Mouse (Mus musculus) CH12.LX (cell line): ENCODE measurements around the gene Gm39566. TPM values are rescaled to one million over a fixed set of nuclear protein-coding genes. Genes with fewer than 3 reads are reported as not detected.

Experiments
- DNase-seq: peaks from one replicate; pipeline ENCODE4 v3.0.0-alpha.2; 2013; ENCODE audit errors: extremely low read depth
- H3K27ac ChIP-seq: 2 replicates; pipeline ENCODE4 v1.5.1; 2012; ENCODE audit warnings: low read depth, mild to moderate bottlenecking, control low read depth, moderate library complexity; ENCODE audit not compliant: insufficient read depth
- H3K27me3 ChIP-seq: replicated peaks from 2 replicates; pipeline ENCODE3; 2012; ENCODE audit warnings: inconsistent platforms
- H3K36me3 ChIP-seq, 2 experiments: replicated peaks in 1 of 2; 2 replicates each; pipeline versions ENCODE3 to v1.6.1; 2012; ENCODE audit warnings: inconsistent platforms in 1 of 2, low read length in 1 of 2, mild to moderate bottlenecking in 1 of 2, mixed read lengths in 1 of 2, moderate library complexity in 1 of 2; ENCODE audit not compliant: control insufficient read depth in 1 of 2, insufficient read depth in 1 of 2
- H3K4me1 ChIP-seq, 2 experiments: 2 replicates each; pipeline ENCODE4 v1.6.1; 2012; ENCODE audit warnings: inconsistent platforms in 1 of 2, moderate library complexity in 1 of 2; ENCODE audit not compliant: insufficient read depth in 2 of 2, control insufficient read depth in 1 of 2
- H3K4me2 ChIP-seq: 2 replicates; pipeline ENCODE4 v1.6.1; 2012; ENCODE audit warnings: low read depth, mild to moderate bottlenecking, control low read depth; ENCODE audit not compliant: poor library complexity, insufficient read depth, severe bottlenecking
- H3K4me3 ChIP-seq, 3 experiments: fragments of 150-350 bp in 1 of 3; sonication (generic) in 1 of 3; replicated peaks in 1 of 3; 2 replicates each; pipeline versions ENCODE3 to v1.5.1; 2011 to 2012; ENCODE audit warnings: low read depth in 2 of 3, low read length in 2 of 3, mild to moderate bottlenecking in 2 of 3, moderate library complexity in 2 of 3, control low read depth in 1 of 3, improper control_type of control experiment in 1 of 3, inconsistent platforms in 1 of 3, mixed read lengths in 1 of 3; ENCODE audit not compliant: poor library complexity in 1 of 3
- H3K79me2 ChIP-seq: replicated peaks from 2 replicates; pipeline ENCODE4 v1.6.1; 2012; ENCODE audit warnings: mild to moderate bottlenecking, moderate library complexity; ENCODE audit not compliant: control insufficient read depth, poor library complexity, insufficient read depth, severe bottlenecking; ENCODE audit errors: extremely low read depth
- H3K9ac ChIP-seq: 2 replicates; pipeline ENCODE4 v1.6.1; 2012; ENCODE audit warnings: low read depth, mild to moderate bottlenecking, control low read depth, moderate library complexity; ENCODE audit not compliant: insufficient read depth
- H3K9me3 ChIP-seq: replicated peaks from 2 replicates; pipeline ENCODE3; 2012; ENCODE audit warnings: low read length, inconsistent platforms, mixed read lengths
- BHLHE40 ChIP-seq: IDR thresholded peaks from 2 replicates; pipeline ENCODE4 v1.6.1; 2011; ENCODE audit warnings: mild to moderate bottlenecking, low read depth, low read length, improper control_type of control experiment
- CHD1 ChIP-seq: IDR thresholded peaks from 2 replicates; pipeline ENCODE4 v1.6.1; 2012; ENCODE audit warnings: low read depth, low read length, improper control_type of control experiment, inconsistent platforms
- CTCF ChIP-seq, 2 experiments: IDR thresholded peaks in 1 of 2; conservative IDR thresholded peaks in 1 of 2; 2 replicates each; pipeline ENCODE4 v1.5.1; 2011 to 2012; ENCODE audit warnings: low read depth in 2 of 2, low read length in 2 of 2, improper control_type of control experiment in 1 of 2, inconsistent platforms in 1 of 2, mild to moderate bottlenecking in 1 of 2, moderate library complexity in 1 of 2
- ETS1 ChIP-seq: conservative IDR thresholded peaks from 2 replicates; pipeline ENCODE4 v1.6.1; 2012; ENCODE audit warnings: low read depth, mild to moderate bottlenecking, inconsistent platforms, low read length, improper control_type of control experiment, moderate library complexity
- GABPA ChIP-seq: IDR thresholded peaks from 2 replicates; pipeline ENCODE4 v1.6.1; 2012; ENCODE audit warnings: low read depth, low read length, improper control_type of control experiment, inconsistent platforms; ENCODE audit not compliant: insufficient replicate concordance
- HCFC1 ChIP-seq: IDR thresholded peaks from 2 replicates; pipeline ENCODE4 v1.6.1; 2012; ENCODE audit warnings: low read depth, mild to moderate bottlenecking, inconsistent platforms, low read length, improper control_type of control experiment
- IRF4 ChIP-seq: IDR thresholded peaks from 2 replicates; pipeline ENCODE4 v1.6.1; 2014; ENCODE audit warnings: low read depth, mild to moderate bottlenecking, inconsistent platforms, low read length, improper control_type of control experiment
- MEF2A ChIP-seq: IDR thresholded peaks from 2 replicates; pipeline ENCODE4 v1.6.1; 2014; ENCODE audit warnings: low read depth, mild to moderate bottlenecking, inconsistent platforms, low read length, improper control_type of control experiment, borderline replicate concordance
- MXI1 ChIP-seq: IDR thresholded peaks from 2 replicates; pipeline ENCODE4 v1.6.1; 2011; ENCODE audit warnings: mild to moderate bottlenecking, low read depth, low read length, improper control_type of control experiment
- MYC ChIP-seq: IDR thresholded peaks from 2 replicates; pipeline ENCODE4 v1.6.1; 2011; ENCODE audit warnings: low read depth, mild to moderate bottlenecking, improper control_type of control experiment, low read length
- NRF1 ChIP-seq: IDR thresholded peaks from 2 replicates; pipeline ENCODE4 v1.6.1; 2014; ENCODE audit warnings: low read depth, mild to moderate bottlenecking, inconsistent platforms, low read length, improper control_type of control experiment, moderate library complexity
- SIN3A ChIP-seq: IDR thresholded peaks from 2 replicates; pipeline ENCODE4 v1.6.1; 2012; ENCODE audit warnings: low read length, improper control_type of control experiment, inconsistent platforms
- SMC3 ChIP-seq: IDR thresholded peaks from 2 replicates; pipeline ENCODE4 v1.6.1; 2011; ENCODE audit warnings: low read depth, low read length, improper control_type of control experiment
- TBP ChIP-seq: conservative IDR thresholded peaks from 2 replicates; pipeline ENCODE4 v1.6.1; 2011; ENCODE audit warnings: low read depth, low read length, improper control_type of control experiment
- TCF12 ChIP-seq: IDR thresholded peaks from 2 replicates; pipeline ENCODE4 v1.6.1; 2014; ENCODE audit warnings: low read depth, mild to moderate bottlenecking, inconsistent platforms, low read length, improper control_type of control experiment
- UBTF ChIP-seq: IDR thresholded peaks from 2 replicates; pipeline ENCODE4 v1.6.1; 2012; ENCODE audit warnings: low read depth, mild to moderate bottlenecking, inconsistent platforms, low read length, improper control_type of control experiment, moderate library complexity
- USF1 ChIP-seq: IDR thresholded peaks from 2 replicates; pipeline ENCODE4 v1.6.1; 2014; ENCODE audit warnings: low read depth, mild to moderate bottlenecking, inconsistent platforms, low read length, improper control_type of control experiment
- USF2 ChIP-seq: conservative IDR thresholded peaks from 2 replicates; pipeline ENCODE4 v1.6.1; 2011; ENCODE audit warnings: low read depth, low read length, improper control_type of control experiment
- ZC3H11A ChIP-seq: IDR thresholded peaks from 2 replicates; pipeline ENCODE4 v1.6.1; 2012; ENCODE audit warnings: low read depth, mild to moderate bottlenecking, inconsistent platforms, low read length, improper control_type of control experiment
- ZKSCAN1 ChIP-seq: IDR thresholded peaks from 2 replicates; pipeline ENCODE4 v1.6.1; 2012; ENCODE audit warnings: low read depth, inconsistent platforms, low read length, improper control_type of control experiment, borderline replicate concordance
- ZNF384 ChIP-seq: IDR thresholded peaks from 2 replicates; pipeline ENCODE4 v1.6.1; 2012; ENCODE audit warnings: low read depth, low read length, improper control_type of control experiment, inconsistent platforms
- dilution Hi-C: fragments of 300-500 bp; cut with MboI; formaldehyde crosslinking; loops from 2 replicates; pipeline ENCODE4 v1.14.3; 2020; ENCODE audit warnings: low sequenced_read_pairs; ENCODE audit not compliant: extremely low pct_unique_long_range_greater_than_20kb, extremely low pct_ligation_motif_present
- in situ Hi-C: fragments of 300-500 bp; cut with MboI; formaldehyde crosslinking; loops from 3 replicates; pipeline ENCODE4 v1.14.3; 2019; ENCODE audit warnings: low sequenced_read_pairs, low pct_ligation_motif_present, low pct_unique_long_range_greater_than_20kb, mixed read lengths
- polyA plus RNA-seq: library from polyadenylated mRNA; unstranded; fragments of >175 nt; gene quantifications from 2 replicates; pipeline ENCODE4 v1.2.1, GENCODE M21; 2012; ENCODE audit warnings: low read depth; ENCODE audit not compliant: insufficient read length
- total RNA-seq, 2 experiments: library from RNA; depleted of rRNA; stranded (reverse); fragments of 300-350 nt in 1 of 2; fragments of >200 nt in 1 of 2; gene quantifications; 2 replicates each; pipeline ENCODE4 v1.2.3; 2012 to 2014

Gm39566 gene
- total and polyA plus RNA-seq, 3 experiments, result not detected

DNA sequence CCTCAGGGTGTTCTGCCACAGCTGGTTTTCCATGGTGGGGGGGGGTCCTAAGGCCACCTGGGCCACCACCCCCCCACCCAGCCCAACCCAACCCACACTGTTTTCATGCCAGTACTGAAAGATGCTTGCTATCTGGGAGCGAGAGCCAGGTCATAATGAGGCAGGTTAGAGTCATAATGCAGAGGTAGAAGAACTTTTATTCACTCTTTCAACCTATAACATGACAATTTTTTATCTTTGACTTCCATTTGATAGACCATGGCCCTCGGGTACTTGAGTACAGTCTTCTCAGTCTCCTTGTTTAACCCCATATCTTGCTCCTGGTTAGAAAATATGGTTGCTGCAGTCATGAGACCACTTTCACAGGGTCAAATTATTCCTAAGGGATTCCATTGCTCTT is 3.3 kb upstream of the Gm39566 start, which contains the start of gene Spem2:
Gene Spem2 (minus strand): TSS at position 101 of the 400 bp plus-strand sequence.
- Histone ChIP-seq H3K4me2 (no peak within 1 kb of the TSS), H3K79me2 (no peaks in the 10 kb centered on the region), H3K9me3 (no peaks in the 10 kb centered on the region), H3K9ac (no peak within 1 kb of the TSS), H3K27me3 (peaks cover 68% of the 10 kb centered on the region), H3K27ac (no peak within 1 kb of the TSS), H3K4me3 (no peak within 1 kb of the TSS), H3K4me1 (no peaks in the 10 kb centered on the region), H3K36me3 (no peaks in the 10 kb centered on the region)
- no peak for DNase-seq
- in situ Hi-C loops (no loop called here), dilution Hi-C loops (no loop called here)
- TF ChIP-seq BHLHE40 (no peak), TCF12 (no peak), ZKSCAN1 (no peak)

DNA sequence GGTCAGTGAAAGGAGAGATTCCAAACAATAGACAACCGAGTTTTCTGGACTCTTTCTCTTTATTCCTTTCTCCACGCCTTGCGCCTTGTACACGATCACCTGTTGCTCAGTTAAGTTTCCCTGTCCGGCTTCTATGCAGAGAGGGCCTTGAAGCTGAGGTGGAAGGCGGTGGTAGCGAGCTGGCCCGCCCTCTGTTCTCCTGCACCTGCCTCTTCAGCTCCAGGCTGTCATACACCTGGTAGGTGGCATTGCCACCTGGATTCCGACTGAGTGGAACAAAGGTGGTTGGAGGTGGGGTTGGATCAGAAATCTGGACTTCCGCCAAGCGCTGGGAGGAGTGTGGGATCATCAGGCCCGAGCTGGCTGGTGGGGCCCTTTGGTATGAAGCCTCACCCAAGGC is 1.4 kb upstream of the Gm39566 start:
- DNase-seq, result no peak
- TF ChIP-seq TBP (no peak), MEF2A (no peak), ETS1 (no peak), MYC (no peak), NRF1 (no peak), USF1 (no peak), USF2 (no peak), HCFC1 (no peak), IRF4 (no peak), MXI1 (no peak), BHLHE40 (no peak), TCF12 (no peak), CTCF (conservative IDR thresholded peaks at IDR 0.05 in 1 of 2, IDR thresholded peaks at IDR 0.05 in 1 of 2; ENCODE audit: low read depth in 2 of 2, low read length in 2 of 2) (no peak), CHD1 (no peak), ZC3H11A (no peak), UBTF (no peak), SIN3A (no peak), GABPA (no peak), SMC3 (no peak), ZNF384 (no peak)
- H3K36me3 ChIP-seq, result no peaks in the 10 kb centered on the region
- in situ Hi-C loops, result no loop called here
- H3K9me3 ChIP-seq, result no peaks in the 10 kb centered on the region
- no peak overlapping the region for H3K9ac ChIP-seq
- no peaks in the 10 kb centered on the region for H3K4me1 ChIP-seq
- H3K27ac ChIP-seq, result no peak overlapping the region
- dilution Hi-C loops, result no loop called here
- no peaks in the 10 kb centered on the region for H3K79me2 ChIP-seq
- peaks cover 80% of the 10 kb centered on the region for H3K27me3 ChIP-seq
- no peak overlapping the region for H3K4me3 ChIP-seq
- H3K4me2 ChIP-seq, result no peak overlapping the region
